Mouse (Mus musculus): ENCODE results near the gene Phldb1.
A peak's percentile ranks its signal among the peaks of the same experiment; 100 is the strongest.

The Phldb1 gene

DNA sequence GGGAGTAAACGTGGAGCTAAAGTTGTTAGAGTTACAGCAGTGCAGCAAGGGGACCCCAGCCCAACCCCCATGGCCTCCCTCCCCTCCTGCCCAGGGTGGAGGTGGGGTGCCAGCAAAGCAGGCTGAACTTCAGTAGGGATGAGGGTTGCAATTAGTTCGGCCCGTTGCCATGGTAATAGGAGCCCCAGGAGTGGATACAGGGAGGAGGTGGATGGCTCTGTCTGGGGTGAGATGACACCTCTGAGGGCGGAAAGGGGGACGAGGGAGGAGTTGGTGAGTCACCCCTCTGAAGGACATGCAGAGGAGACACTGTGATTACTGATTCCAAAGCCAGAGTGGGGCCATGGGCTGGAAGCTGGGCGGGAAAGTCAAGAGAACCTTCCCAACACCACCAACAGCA is 26.1 kb downstream of the Phldb1 start:
- DNase-seq (ENCODE audit: low read depth, low spot score): no peak

DNA sequence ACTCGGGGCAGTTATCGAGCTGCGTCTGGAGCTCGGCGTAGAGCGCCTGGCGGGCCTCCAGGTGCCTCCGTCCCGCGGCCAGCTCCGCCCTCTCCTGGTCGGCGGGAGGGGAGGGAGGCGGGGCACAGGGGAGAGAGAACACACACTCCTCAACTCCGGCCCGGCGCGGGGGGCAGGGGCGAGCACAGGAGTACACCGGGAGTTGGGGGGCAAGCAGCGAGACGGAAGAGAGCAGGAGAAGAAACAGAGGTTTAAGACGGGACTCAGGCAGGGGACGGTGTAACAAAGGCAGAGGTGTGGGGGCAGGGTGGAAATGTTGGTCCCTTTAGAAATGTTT is 26.6 kb downstream of the Phldb1 start:
- DNase-seq (ENCODE audit: low read depth, low spot score): peak; percentile 56

DNA sequence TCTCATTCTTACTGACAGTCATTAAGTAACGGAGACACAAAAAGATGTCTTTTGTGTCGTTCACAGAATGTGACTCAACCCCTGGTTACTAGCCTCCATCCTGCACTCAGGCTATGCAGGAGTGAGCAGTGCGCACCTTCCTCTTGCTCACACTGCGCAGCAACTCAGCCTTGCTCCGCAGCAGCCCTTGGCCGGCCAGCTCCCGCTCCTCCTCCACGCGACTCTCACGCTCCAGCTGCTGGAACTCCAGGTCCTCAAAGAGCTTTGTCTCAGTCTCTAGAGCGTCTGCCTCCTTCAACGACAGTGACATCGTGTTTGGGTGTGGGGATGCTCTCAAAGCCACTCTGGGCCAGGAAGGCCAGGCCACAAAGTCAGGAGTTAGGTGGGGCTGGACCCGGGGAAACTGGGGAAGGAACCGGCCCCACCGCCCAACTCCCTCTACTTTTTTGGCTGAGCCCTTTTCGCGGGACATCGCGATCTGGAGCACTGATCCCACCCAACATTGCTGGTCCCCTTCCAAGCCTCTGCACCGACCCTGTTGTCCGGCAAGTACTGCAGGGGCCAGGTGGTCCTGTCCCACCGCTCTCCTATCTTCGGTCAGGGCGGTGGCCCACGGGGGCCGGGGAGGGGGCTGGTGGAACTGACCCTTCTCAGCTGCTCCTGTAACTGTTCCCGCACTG is 27.1 kb downstream of the Phldb1 start:
- no peak for DNase-seq (ENCODE audit: low read depth, low spot score)

DNA sequence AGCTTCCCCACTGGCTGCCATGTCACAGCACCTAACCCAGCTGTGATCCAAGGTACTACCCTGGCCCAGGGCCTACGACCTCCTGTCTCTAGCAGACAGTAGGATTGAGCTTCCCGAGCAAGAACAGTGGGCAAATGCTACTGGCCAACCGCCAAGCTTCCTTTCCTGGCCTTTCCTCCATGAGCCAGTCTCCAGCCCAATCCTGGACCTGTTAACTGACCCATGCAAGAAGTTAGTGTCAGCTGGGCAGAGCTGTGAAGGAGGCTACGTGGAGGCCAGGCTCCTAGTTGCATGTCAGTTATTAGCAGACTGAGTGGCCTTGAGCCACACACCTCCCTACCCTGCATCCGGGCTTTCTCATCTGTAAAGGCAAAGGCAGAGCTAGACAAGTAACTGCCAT is 35.3 kb downstream of the Phldb1 start:
- DNase-seq (ENCODE audit: low read depth, low spot score): no peak

DNA sequence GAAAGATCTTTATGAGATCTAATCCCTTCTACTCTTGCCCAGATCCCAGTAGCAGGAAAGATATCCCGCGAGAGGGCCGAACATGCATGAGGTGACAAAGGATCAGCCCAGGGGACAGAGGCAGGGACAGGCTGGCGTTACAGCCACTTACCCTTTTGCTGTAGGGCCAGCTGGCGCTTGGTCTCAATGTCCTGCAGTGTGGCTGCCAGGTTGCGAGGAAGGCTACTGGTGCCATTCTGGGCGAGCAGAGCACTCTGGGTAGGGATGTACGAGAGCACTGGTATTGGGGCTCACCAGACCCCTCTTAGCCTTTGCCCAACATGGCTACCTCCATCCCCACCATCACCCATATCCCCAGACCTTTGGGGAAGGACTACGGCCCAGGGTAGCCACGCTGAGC is 35.8 kb downstream of the Phldb1 start:
- DNase-seq (ENCODE audit: low read depth, low spot score): no peak

DNA sequence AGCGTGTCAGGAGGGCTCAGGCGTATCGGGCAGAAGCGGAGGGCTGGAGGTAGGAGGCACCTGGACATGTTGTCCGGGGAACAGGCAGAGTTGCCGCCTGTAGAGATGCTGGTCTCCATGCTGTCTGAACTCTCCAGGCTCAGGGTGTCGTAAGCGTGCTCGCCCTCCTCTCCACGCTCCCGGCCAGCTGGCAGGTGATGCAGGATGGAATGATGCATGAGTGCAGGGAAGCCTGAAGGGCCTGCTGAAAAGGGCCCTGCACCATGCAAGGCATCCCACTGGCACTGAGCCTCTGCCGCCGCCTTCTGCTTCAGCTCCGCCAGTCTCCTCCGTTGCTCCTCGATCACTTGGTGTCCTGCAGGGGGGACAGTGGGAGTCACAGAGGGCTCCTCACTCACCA is 37.1 kb downstream of the Phldb1 start:
- DNase-seq (ENCODE audit: low read depth, low spot score): no peak

DNA sequence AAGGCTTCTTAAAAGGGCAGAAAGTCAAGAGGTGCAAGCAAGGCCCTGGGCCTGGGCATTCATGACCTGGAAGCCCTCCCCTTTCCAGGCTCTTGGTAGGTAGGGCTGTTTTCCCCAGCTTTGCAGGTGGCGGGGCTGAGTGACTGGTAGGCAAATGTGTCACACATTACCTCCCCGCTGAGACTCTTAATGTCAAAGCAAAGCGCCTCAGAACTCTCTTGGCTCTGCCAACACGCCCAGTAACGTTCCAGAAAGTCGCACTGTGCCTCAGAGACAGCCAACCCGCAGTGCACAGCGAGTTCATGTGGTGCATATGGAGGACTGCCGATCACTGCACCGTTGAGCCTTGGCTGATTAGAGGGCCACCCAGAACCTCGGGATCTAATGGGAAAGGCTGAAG is 41.9 kb downstream of the Phldb1 start:
- no peak for DNase-seq (ENCODE audit: low read depth, low spot score)

DNA sequence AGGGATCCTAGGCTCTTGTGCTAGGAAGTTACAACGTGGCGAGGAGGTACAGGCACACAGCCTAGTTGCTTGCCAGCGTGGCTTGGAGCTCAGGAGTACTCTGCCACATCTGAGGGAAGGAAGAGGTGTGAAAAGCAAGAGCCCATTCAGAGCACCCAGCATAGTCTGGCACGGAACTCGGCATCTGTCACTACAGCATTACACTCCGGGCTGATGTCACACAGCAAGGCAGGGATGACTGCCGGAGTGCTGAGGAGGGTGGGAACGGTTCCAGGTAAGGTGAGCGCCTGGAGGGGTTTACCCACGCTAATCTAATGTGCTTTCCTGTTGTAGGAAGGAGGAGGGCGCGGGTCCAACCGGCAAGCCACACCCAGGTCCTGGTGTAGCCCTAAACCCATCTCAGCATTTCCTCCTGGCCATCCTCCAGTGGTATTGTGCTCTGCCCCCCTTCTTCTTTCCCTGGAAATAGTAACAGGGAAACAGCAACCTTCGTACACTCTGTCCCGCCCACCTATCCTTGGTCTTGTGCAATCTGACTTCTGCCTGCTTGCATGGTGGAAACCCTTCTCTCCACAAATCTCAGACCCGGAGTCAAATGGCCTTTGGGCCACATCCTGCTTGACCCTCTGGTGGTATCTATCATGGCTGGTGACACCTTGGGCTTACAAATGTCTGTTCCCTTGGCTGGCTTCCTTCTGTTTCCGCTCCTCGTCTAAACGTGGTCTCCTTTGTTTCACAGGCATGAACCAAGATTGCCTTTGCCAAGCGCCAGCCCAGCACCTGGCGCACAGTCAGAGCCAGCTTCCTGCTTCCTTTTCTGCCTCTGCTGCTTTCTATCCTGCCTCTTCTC is 43.1 kb downstream of the Phldb1 start:
- no peak for DNase-seq (ENCODE audit: low read depth, low spot score)

DNA sequence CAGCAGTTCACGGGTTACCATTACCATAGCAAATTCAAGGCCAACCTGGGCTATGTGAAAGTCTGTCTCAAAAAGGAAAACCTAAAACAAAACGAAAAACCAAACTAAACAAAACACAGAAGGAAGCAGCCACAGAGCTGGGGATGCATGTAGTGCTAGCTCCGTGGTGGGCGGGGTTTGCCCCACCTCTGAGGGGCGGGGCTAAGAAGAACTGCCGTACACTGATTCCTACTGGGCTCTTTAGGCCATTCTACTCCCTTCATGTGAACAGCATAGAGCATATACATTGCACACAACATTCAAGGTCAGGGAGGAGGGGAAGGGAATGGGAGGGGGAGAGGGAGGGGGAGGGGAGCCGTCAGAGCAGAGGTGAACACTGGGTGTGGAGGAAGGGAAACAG is 44.4 kb downstream of the Phldb1 start:
- no peak for DNase-seq (ENCODE audit: low read depth, low spot score)

DNA sequence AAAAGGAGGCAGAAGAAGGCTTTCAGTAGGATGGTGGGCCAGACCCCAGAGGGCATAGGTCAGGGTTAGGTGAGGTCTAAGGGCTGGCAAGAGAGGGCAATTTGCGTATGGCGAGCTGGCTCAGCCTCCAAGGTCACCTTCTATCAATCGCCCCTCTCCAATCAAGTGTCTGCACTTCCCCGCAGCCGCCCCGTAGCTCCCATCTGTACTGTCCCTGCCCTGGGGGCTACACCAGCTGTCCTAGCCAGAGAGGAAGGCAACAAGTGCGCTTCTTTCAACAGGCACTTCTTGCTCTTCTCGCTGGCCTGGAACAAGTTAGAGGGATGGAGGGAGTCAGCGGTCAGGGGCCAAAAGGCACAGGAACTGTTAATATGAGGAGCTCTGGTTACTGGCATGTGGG is 47.0 kb downstream of the Phldb1 start:
- no peak for DNase-seq (ENCODE audit: low read depth, low spot score)

DNA sequence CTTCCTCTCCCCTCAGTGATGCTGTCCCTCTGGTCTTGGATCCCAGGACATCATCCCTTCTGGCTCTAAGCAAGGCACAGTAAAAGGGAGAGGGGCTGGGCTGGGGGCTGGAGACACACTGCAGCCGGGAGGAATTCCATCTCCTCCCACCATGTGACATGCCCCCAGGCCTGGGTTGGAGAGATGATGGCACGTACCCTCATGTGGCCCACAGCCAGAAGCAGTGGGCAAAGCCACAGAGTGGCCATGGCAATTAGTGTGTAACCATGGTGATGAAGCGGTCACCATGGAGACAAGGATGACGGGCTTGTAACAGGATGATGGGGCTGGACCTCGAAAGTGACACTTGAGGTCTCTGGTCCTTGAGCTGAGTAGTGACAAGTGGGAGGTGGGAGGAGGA is 48.4 kb downstream of the Phldb1 start:
- DNase-seq (ENCODE audit: low read depth, low spot score): peak; percentile 70

DNA sequence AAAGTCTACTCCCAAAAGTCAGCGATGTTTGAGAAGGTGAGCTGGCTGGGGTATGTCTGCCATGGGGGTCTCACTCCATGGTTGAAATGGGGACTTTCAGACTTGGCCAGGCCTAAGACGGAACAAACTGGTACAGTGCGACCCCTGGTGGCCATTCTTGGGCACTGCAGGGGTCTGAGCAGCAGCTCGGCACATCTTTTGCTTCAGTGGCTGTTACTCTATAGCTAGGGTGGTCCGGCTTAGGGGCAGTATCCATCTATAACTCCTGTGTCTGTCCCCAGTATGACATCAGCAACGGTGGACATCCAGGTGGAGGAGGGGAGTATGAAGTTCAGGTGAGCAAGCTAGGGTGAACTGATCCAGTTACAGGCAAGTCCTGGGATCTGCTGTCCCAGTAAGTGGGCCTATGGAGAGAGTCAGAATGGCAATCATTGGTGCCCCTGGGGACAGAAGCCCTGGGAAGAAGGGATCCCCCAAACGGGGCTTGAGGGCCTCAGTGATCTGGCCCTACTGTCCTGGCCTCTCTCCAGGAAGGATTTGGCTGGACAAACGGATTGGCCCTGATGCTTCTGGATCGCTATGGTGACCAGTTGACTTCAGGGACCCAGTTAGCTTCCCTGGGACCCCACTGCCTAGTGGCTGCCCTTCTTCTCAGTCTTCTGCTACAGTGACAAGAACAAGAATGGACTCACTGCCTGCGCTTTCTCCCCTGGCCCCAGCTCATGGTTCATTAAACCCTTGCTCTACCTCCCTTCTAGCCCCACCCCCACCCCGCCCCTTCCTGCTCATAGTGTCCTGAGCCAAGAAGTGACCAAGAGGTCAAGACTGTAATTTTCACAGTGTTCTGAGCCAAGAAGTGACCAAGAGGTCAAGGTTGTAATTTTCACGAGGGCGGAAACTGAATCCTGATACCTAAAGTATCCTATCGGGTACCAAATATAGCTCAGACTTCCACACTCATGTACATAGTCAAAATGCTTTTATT is 49.4 kb downstream of the Phldb1 start:
- DNase-seq (ENCODE audit: low read depth, low spot score): peak; percentile 87

DNA sequence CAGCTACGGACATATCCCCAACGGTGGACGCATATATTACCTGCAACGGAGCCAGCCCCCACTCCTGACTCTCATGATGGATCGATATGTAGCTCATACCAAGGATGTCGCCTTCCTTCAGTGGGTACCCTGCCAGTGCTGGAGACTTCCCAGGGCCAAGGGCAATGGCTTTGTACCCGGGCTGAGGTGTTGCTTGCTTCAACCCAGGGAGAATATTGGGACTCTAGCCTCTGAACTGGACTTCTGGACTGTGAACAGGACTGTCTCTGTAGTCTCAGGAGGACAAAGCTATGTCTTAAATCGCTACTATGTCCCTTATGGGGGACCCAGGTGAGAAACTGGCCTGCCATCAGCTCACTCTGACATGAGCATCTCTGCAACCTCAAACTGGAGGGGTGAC is 52.0 kb downstream of the Phldb1 start:
- DNase-seq (ENCODE audit: low read depth, low spot score): no peak

DNA sequence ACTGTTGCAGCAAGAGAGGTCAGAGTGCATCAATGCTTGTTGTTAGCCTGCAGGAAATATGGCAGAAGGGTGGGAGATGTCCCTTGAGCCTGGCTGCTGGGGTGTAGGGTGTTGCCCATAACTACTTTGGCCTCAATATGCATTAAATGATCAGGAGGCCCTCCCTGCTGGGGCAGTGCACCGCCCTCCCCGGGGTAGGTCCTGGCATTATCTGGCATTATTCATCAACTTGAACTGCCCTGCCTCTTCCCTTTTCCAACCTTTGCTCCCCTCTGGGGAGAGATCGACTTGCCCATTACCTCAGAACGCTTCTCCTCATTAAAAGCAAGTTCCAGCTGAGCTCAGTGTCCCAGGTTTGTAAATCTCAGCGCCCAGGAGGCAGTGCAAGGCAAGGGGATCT is 55.4 kb downstream of the Phldb1 start:
- DNase-seq (ENCODE audit: low read depth, low spot score): no peak

DNA sequence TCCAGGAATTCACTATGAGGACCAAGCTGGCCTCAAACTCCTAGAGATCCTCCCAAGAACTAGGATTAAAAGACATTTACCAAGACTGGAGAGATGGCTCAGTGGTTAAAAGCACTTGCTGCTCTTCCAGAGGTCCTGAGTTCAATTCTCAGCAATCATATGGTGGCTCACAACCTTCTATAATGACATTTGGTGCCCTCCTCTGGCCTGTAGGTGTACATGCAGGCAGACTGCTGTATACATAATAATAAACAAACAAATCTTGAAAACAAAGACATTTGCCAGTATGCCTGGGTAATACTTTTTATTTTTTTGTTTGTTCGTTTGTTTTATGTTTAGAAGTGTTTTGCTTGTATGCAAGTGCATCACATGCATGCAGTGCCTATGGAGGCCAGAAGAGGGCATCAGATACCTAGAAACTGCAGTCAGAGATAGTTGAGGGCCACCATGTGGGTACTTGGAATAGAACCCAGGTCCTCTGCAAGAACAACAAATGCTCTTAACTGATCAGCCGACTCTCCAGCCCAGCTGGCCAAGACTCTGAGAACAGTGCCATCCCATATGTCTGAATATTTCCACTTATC is 56.6 kb downstream of the Phldb1 start:
- no peak for DNase-seq (ENCODE audit: low read depth, low spot score)

DNA sequence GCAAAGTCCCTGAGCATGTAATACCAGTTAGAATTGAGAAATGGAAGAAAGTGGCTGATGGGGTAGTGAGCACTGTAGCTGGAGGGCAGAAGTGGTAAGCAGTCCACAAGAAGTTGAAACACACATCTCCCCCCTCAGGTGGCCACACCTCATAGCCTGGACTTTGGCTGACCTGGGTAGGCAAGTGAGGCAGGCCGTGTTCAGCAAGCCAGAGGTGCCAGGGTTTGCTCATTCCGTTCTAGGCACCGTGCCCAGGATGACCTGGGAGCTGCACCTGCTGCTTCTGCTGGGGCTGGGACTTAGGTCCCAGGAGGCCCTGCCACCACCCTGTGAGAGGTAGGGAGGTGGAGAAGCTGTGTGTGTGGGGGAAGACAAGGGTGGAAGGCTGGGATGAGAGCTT is 62.0 kb downstream of the Phldb1 start, which contains the start of gene Treh:
Gene Treh, plus strand, starts transcription at position 229 of the 400 bp plus-strand sequence.
- no peak for DNase-seq (ENCODE audit: low read depth, low spot score)

DNA sequence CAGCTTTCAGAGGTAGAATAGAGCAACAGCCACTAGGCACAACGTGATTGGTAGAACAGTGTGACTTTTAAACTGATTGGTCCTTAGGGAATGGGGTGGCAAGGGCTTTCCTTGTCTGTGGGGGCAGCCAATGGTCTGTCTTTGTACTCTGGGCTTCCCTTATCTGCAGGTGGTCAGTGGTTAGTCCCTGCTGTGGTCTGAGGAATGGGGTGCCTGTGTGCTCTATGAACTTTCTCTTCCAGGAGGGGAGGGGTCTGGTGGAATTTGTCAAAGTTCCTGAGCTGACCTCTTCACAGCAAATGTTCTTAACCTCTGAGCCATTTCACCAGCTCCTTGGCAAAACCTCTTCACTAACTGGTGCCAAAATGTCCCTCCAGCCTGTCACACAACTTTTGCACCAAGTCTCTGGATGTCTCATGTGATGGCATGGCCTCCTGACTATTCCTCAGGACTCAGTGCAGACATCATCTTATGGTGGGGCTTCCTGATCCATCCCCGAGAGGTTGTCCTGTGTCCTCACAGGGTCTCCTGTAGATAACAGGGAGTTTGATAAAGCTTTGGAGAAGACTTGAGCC is 62.6 kb downstream of the Phldb1 start:
- DNase-seq (ENCODE audit: low read depth, low spot score): no peak

DNA sequence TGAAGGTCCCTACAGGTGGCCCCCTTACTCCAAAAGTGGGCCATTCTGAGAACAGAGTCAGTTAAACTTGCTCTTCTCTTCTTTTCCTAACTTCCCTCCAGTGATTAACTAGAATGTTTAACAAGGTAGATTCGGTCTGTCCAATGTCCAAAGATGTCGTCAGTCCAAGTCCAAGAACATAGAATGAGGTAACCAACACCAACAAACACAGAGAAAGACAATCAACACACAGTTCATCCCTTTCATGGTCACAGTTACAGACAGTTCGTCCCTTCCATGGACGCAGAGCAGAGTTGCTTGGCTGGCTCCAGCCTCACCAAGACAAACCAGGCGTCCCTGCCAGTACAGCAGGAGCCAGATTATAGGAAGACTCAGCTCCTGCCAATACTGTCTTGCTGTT is 63.6 kb downstream of the Phldb1 start:
- DNase-seq (ENCODE audit: low read depth, low spot score): no peak

DNA sequence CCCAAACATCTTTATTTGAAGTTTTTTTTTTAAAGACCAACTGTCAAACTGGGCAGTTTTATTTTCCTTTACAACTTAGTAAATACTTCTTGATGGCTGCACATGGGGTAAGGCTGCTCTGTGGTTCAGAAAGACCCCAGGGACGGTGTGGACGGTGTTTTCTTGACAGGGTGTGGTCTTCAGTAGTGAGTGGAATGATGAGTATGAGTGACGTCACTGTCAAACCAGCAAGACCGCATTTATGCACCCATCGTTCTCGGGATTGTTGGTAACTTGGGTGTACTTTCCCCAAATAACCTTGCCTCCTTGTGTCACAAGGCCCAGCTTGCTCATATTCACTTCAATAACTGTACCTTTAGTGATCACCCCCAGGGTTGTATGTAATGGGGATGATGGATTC is 71.3 kb downstream of the Phldb1 start:
- no peak for DNase-seq (ENCODE audit: low read depth, low spot score)

DNA sequence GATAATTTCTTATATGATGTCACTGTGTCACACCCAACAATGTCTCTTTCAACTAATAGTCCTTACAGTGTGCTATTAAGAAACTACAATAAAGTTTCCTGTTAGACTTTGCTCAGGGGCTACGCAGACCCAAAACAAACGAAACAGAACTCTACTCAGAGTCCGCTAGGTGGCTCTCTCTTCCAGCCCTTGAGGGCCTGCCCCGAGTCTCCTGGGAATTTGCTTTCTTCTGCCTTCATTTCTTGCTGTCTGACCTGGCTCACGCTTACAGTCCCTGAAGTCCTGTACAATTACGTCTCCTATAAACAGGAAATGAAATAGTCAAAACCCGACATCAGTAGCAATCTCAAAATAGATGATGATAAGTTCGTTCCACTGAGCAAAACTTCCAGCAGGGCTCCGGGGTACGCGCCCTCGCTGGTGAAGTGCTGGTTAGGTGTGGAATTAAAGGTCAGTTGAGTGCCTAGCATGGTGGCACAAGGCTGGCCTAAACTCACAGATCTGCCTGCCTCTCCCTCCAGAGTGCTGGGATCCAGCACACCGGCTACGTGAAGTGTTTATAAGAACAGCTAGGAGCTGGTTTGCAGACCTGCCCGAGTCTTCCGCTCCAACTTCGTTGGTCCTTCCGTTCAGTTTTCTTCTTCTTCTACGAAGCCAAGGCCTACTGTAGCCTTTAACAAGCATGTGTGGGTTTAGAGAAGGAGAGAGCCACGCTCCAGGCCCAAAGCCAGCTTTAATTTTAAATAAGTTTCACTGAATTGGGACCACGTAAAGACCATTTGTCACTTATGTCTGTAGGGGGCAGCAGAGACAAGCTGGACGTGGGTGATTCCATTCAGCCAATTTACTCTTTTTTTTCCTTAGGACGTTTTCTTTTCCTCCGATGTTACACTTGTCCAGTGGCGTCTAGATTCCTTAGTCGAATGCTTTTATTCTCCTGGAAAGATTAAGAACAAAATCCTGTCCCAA is 79.6 kb downstream of the Phldb1 start:
- peak; percentile 83 for DNase-seq (ENCODE audit: low read depth, low spot score)

Measured in mesoderm, embryonic 11.5 days (tissue).